Mouse (Mus musculus) liver, embryonic 11.5 days (tissue): Measurements from ENCODE around the gene Ctbp1. TPM values are rescaled to one million over a fixed set of nuclear protein-coding genes. Genes with fewer than 3 reads are reported as not detected.

Experiments used
- ATAC-seq: fragments of 200-750 bp; cut with Nextera tagmentation; replicated peaks from 2 replicates; pipeline ENCODE4 v1.8.0; 2017; ENCODE audit warnings: moderate number of reproducible peaks, mild to moderate bottlenecking, moderate TSS enrichment, moderate library complexity; ENCODE audit not compliant: low FRiP score
- DNase-seq: peaks from one replicate; pipeline ENCODE4 v3.0.0-alpha.2; 2017; ENCODE audit warnings: low spot score
- H3K27ac ChIP-seq: fragments of 300-500 bp; sonication (generic); 2 replicates; pipeline ENCODE4 v1.5.1; 2014; ENCODE audit warnings: mild to moderate bottlenecking, low read depth, low read length, control low read depth
- H3K27me3 ChIP-seq: fragments of 300-500 bp; sonication (generic); replicated peaks from 2 replicates; pipeline ENCODE4 v1.6.1; 2014; ENCODE audit warnings: low read length, mixed read lengths; ENCODE audit not compliant: control insufficient read depth, insufficient read depth
- H3K36me3 ChIP-seq: fragments of 300-500 bp; sonication (generic); 2 replicates; pipeline ENCODE4 v1.6.1; 2014; ENCODE audit warnings: mild to moderate bottlenecking, low read length, moderate library complexity, mixed read lengths; ENCODE audit not compliant: control insufficient read depth, insufficient read depth
- H3K4me1 ChIP-seq: fragments of 300-500 bp; sonication (generic); replicated peaks from 2 replicates; pipeline ENCODE4 v1.6.1; 2014; ENCODE audit warnings: low read length, mixed read lengths; ENCODE audit not compliant: control insufficient read depth, insufficient read depth
- H3K4me2 ChIP-seq: fragments of 300-500 bp; sonication (generic); 2 replicates; pipeline ENCODE4 v1.6.1; 2014; ENCODE audit warnings: mild to moderate bottlenecking, control low read depth, moderate library complexity
- H3K4me3 ChIP-seq: fragments of 300-500 bp; sonication (generic); 2 replicates; pipeline ENCODE4 v1.5.1; 2014; ENCODE audit warnings: low read depth, low read length, control low read depth
- H3K9ac ChIP-seq: fragments of 300-500 bp; sonication (generic); 2 replicates; pipeline ENCODE4 v1.6.1; 2014; ENCODE audit warnings: low read depth, low read length, control low read depth
- H3K9me3 ChIP-seq: fragments of 300-500 bp; sonication (generic); 2 replicates; pipeline ENCODE4 v1.6.1; 2016; ENCODE audit warnings: low read length, inconsistent platforms, mixed read lengths; ENCODE audit not compliant: control insufficient read depth
- WGBS: fragments of 180-500 bp; shearing (Covaris S2); extraction: QIAGEN DNeasy Blood & Tissue Kit; methylation state at CpG from one replicate; pipeline ENCODE4 v1.1.7; 2014; 5-methylcytosine and 5-hydroxymethylcytosine counted together
- polyA plus RNA-seq: library from polyadenylated mRNA; unstranded; fragments of >200 nt; fragmentation: Nextera tagmentation; extraction: Ambion mirVana; gene quantifications from 2 replicates; pipeline ENCODE4 v1.2.1, GENCODE M21; 2014

The Ctbp1 gene
- polyA plus RNA-seq, 1 experiment from 2014 or later = 322 TPM

DNA sequence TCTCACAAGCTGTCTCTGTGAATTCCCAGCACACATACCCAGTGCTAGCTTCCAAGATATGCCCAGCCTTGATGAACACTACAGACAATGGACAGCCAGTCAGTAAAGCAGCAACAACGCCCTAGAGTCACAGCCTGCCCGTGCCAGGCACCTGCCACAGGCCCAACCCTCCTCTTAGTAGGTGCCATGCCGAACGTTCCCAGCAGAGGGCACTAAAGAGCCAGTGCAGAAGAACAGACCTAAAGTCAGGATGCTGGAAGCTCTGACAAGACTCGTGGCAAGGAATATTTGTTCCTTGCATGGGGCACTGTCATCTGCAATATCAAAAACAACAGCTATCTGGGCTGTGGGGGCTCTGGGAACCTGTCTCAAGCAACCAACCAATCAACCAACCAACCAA, 4.2 kb downstream of the Ctbp1 start:
- Histone ChIP-seq H3K27ac (no peak overlapping the region), H3K4me3 (no peak overlapping the region), H3K9ac (no peak overlapping the region), H3K4me1 (peaks cover 33% of the 10 kb centered on the region), H3K36me3 (peaks cover 31% of the 10 kb centered on the region), H3K4me2 (no peak overlapping the region), H3K27me3 (no peaks in the 10 kb centered on the region), H3K9me3 (no peaks in the 10 kb centered on the region)
- 22% methylated on average over 5 of the region's 5 CpGs for WGBS
- DNase-seq (peak; percentile 78), ATAC-seq (no peak)

DNA sequence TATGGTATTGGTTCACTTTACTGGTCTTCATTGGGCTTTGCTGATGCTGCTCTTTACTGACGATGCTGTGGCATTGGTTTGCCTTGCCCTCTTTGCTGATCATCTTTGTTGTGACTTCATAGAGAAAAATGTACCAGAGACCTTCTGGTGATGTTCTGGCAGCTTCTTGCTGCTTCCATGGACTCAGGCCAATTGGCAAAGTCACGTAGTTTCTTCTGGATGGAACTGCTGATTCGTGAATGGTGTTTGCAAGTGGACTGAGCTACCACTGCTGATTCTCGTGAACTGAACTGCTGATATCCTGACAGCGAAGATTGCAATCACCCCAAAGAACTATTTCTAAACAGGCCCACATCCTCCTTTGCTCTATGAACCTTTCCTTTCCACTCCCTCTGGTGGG, 20.4 kb downstream of the Ctbp1 start:
- no peak overlapping the region for H3K9ac ChIP-seq
- 91% methylated on average over 5 of the region's 5 CpGs for WGBS

DNA sequence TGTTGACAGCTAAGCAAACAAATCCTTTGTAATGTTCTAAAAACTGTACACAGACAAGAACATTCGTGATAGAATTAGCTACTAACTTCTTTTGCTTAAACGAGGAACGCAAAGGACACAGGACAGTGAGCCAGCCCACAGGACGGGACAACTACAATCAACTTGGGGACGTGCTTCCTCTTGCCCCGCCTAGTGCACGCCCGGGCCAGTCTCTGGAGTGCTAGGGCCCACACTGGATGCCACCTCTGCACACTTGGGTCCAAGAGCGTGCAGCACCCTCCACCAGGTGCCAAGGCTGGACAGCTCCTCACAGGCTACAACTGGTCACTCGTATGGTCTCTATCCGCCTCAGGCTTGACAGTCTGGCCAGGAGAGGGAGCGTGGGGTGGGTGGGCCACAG, 26.6 kb downstream of the Ctbp1 start:
- no peaks in the 10 kb centered on the region for H3K4me1 ChIP-seq
- no peak overlapping the region for H3K9ac ChIP-seq
- DNase-seq (no peak), ATAC-seq (no peak)
- H3K27me3 ChIP-seq = no peaks in the 10 kb centered on the region
- peaks cover 62% of the 10 kb centered on the region for H3K36me3 ChIP-seq
- 92% methylated on average over 12 of the region's 12 CpGs for WGBS
- no peak overlapping the region for H3K4me3 ChIP-seq
- H3K27ac ChIP-seq = no peak overlapping the region
- no peak overlapping the region for H3K4me2 ChIP-seq
- no peaks in the 10 kb centered on the region for H3K9me3 ChIP-seq

More for the DNA sequence above, 20.4 kb downstream of the Ctbp1 start:
- DNase-seq (no peak), ATAC-seq (no peak)
- H3K9me3 ChIP-seq = no peaks in the 10 kb centered on the region
- H3K27ac ChIP-seq = no peak overlapping the region
- no peak overlapping the region for H3K4me3 ChIP-seq
- H3K4me1 ChIP-seq = no peaks in the 10 kb centered on the region
- H3K36me3 ChIP-seq = peaks cover 90% of the 10 kb centered on the region
- H3K27me3 ChIP-seq = no peaks in the 10 kb centered on the region
- H3K4me2 ChIP-seq = no peak overlapping the region

DNA sequence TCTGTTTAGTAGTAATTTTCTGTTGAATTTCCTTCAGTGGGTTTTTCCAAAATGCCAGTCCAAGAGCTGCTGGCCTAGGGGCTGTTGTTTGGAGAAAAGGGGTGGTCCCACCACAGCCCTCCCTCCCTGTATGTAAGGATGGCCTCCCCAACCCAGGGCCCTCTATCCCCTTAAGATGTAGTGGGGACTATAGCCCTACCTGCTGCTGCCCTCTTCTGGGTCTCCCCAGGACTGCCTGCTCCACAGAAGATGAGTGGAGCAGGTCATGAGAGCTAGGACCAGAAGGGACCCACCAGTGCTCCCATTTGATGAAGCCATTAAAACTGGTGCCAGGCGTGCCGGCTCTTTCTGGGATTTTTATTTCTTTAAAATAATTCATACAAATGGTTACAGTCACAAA, 27.4 kb downstream of the Ctbp1 start:
- H3K9me3 ChIP-seq = no peaks in the 10 kb centered on the region
- no peak overlapping the region for H3K27ac ChIP-seq
- DNase-seq (no peak), ATAC-seq (no peak)
- H3K27me3 ChIP-seq = no peaks in the 10 kb centered on the region
- H3K4me2 ChIP-seq = no peak overlapping the region
- no peak overlapping the region for H3K9ac ChIP-seq
- peaks cover 58% of the 10 kb centered on the region for H3K36me3 ChIP-seq
- H3K4me1 ChIP-seq = no peaks in the 10 kb centered on the region
- H3K4me3 ChIP-seq = no peak overlapping the region
- 93% methylated on average over 2 of the region's 2 CpGs for WGBS

DNA sequence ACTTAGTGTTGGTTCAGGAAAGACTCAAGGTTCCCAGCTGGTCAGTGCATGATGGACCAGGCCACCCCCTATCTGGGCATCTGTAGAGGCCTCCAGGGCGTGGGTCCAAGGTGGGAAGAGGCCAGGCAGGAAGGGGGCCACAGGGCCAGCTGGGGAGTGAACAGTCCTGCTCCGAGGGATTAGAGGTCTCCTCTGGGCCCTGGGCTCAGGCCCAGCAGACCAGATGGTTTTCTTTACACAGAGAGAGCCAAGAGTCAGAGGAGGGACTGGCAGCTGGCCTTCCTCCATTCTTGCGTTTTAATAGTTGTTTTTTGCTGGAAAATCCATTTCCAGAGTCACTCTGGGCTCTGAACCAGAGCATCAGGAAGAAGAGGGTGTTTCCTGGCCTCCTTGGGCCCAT, 29.1 kb downstream of the Ctbp1 start:
- 79% methylated on average over 3 of the region's 3 CpGs for WGBS
- H3K27ac ChIP-seq = no peak overlapping the region
- no peaks in the 10 kb centered on the region for H3K4me1 ChIP-seq
- no peak for DNase-seq
- H3K9ac ChIP-seq = no peak overlapping the region
- no peaks in the 10 kb centered on the region for H3K27me3 ChIP-seq
- H3K4me3 ChIP-seq = no peak overlapping the region
- H3K9me3 ChIP-seq = no peaks in the 10 kb centered on the region
- no peak overlapping the region for H3K4me2 ChIP-seq
- ATAC-seq = no peak
- peaks cover 44% of the 10 kb centered on the region for H3K36me3 ChIP-seq

DNA sequence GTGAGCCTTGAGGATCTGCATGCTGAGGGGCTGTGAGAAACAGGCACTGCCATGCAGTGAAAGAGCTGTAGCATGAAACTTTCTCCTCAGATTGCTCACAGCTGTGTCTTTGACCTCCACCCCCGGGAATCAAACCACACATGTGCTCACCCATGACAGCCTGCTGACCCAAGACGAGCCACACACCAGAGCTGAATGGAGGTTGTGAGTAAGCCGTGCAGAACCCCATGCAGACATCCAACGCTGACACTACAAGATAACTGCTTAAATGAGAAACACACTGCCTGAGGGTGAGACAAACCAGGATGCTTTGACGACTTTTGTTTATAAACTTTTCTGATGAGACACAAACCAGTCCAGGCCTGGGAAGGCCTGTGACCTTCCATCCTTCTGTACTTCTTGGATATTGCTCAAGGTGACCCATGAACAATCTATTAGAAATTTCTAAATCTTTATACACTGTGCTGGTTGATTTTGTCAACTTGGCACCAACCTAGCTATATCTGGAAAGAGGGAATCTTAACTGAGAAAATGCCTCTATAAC, 30.3 kb downstream of the Ctbp1 start:
- WGBS = 65% methylated on average over 5 of the region's 5 CpGs
- DNase-seq = no peak

DNA sequence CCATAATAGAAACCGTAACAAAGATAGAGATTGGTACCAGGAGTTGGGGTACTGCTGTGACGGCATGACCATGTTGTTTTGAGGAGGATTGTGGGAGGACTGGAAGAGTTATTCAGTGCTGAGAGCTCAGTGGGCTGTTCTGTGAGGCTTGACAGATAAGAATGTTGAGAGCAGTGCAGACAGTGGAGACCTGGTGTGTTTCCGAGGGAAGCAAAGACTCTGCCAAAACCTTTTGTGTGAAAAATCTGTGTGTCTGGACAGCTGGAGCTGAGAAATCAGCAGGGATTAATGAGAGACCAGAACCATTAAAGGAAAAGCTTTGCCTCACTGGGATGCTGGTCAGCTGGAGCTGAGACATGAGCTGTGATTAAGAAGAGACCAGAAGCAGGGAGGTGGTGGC, 34.9 kb downstream of the Ctbp1 start:
- Histone ChIP-seq H3K27ac (no peak overlapping the region), H3K36me3 (peaks cover 3% of the 10 kb centered on the region), H3K27me3 (no peaks in the 10 kb centered on the region), H3K4me1 (peaks cover 2% of the 10 kb centered on the region; the same call in 1 of the 2 replicates), H3K4me3 (no peak overlapping the region), H3K9ac (no peak overlapping the region), H3K9me3 (no peaks in the 10 kb centered on the region), H3K4me2 (no peak overlapping the region)
- DNase-seq = no peak
- ATAC-seq = no peak
- 67% methylated on average over 3 of the region's 3 CpGs for WGBS

More for the DNA sequence above, 30.3 kb downstream of the Ctbp1 start:
- Histone ChIP-seq H3K36me3 (peaks cover 33% of the 10 kb centered on the region), H3K4me3 (no peak overlapping the region), H3K4me2 (no peak overlapping the region), H3K9ac (no peak overlapping the region), H3K27me3 (no peaks in the 10 kb centered on the region), H3K4me1 (no peaks in the 10 kb centered on the region), H3K9me3 (no peaks in the 10 kb centered on the region), H3K27ac (no peak overlapping the region; the same call in 1 of the 2 replicates)
- no peak; the same call in 1 of the 2 replicates for ATAC-seq

DNA sequence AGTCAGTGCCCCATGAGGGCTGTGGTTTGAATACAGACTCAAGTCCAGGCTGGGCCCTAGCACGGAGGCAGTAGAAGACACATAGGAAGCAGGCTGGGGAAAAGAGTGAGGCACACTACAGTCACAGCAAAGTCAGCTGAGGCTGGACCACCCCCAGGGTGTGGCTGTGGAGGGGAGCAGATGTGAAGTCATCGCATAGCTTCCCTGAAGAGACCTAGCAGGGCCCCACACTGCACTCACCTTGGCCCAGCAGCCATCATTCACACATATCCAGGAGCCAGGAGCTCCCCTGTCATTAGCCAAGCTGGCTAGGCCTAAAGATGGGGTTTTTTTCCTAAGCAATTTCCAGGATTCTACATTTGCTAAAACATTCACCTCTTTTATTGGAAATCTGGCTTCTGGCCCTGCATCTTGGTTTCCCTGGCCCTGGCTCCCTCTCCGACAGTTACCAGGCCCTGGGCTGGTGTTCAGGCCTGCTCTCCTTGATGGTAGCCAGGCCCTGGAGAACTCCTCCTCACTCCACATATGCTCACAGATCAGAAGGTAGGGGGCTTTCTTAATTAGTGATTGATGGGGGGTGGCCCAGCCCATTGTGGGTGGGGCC, 35.6 kb downstream of the Ctbp1 start:
- Histone ChIP-seq H3K9ac (no peak overlapping the region), H3K4me1 (peaks cover 2% of the 10 kb centered on the region), H3K36me3 (peaks cover 3% of the 10 kb centered on the region), H3K4me2 (no peak overlapping the region), H3K27ac (no peak overlapping the region), H3K9me3 (no peaks in the 10 kb centered on the region), H3K27me3 (no peaks in the 10 kb centered on the region), H3K4me3 (no peak overlapping the region)
- 68% methylated on average over 3 of the region's 3 CpGs for WGBS
- ATAC-seq (no peak), DNase-seq (no peak)

DNA sequence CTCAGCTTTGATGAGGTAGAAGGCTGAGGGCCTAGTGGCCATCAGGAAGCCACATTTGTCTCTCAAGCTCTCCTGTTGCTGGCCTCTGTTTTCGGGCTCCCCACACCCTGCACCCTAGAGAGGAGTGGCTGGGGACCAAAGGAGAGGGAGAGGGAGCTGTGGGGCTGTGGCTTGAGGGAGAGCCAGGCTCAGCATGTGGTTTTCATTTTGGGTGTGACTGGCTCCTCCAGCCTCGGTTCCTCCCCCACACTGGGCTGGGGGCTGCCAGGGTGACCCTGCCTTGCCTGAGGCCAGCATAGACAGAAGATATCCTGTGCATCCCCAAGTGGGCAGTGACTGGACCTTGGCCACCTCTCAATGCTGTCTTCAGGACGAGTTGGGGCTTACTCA, 36.5 kb downstream of the Ctbp1 start:
- ATAC-seq (no peak), DNase-seq (no peak)
- H3K36me3 ChIP-seq = peaks cover 3% of the 10 kb centered on the region; the same call in 1 of the 2 replicates
- H3K4me1 ChIP-seq = peaks cover 2% of the 10 kb centered on the region
- H3K9ac ChIP-seq = no peak overlapping the region
- WGBS = 52% methylated on average over 3 of the region's 3 CpGs
- no peak overlapping the region for H3K4me3 ChIP-seq
- H3K27ac ChIP-seq = no peak overlapping the region
- H3K27me3 ChIP-seq = no peaks in the 10 kb centered on the region
- no peak overlapping the region for H3K4me2 ChIP-seq
- H3K9me3 ChIP-seq = no peaks in the 10 kb centered on the region
